Mouse (Mus musculus) heart, embryonic 10.5 days (tissue): ENCODE data around the gene Myo5a. TPM values are rescaled to one million over a fixed set of nuclear protein-coding genes. Genes with fewer than 3 reads are reported as not detected.

ENCODE experiments used
- DNase-seq: peaks from one replicate; pipeline ENCODE4 v3.0.0-alpha.2; 2017; ENCODE audit warnings: low spot score
- H3K27ac ChIP-seq: fragments of 300-500 bp; sonication (generic); 2 replicates; pipeline ENCODE4 v1.5.1; 2016; ENCODE audit warnings: mild to moderate bottlenecking
- H3K27me3 ChIP-seq: fragments of 300-500 bp; sonication (generic); 2 replicates; pipeline ENCODE4 v1.6.1; 2016; ENCODE audit warnings: mild to moderate bottlenecking; ENCODE audit not compliant: poor library complexity, insufficient read depth, severe bottlenecking
- H3K36me3 ChIP-seq: fragments of 300-500 bp; sonication (generic); 2 replicates; pipeline ENCODE4 v1.6.1; 2016; ENCODE audit warnings: mild to moderate bottlenecking, moderate library complexity
- H3K4me1 ChIP-seq: fragments of 300-500 bp; sonication (generic); 2 replicates; pipeline ENCODE4 v1.6.1; 2016; ENCODE audit warnings: mild to moderate bottlenecking
- H3K4me3 ChIP-seq: fragments of 300-500 bp; sonication (generic); 2 replicates; pipeline ENCODE4 v1.5.1; 2016; ENCODE audit warnings: mild to moderate bottlenecking, moderate library complexity
- H3K9me3 ChIP-seq: fragments of 300-500 bp; sonication (generic); 2 replicates; pipeline ENCODE4 v1.6.1; 2016; ENCODE audit warnings: mild to moderate bottlenecking, moderate library complexity
- WGBS: fragments of 180-500 bp; shearing (Covaris S2); methylation state at CpG from one replicate; pipeline ENCODE4 v1.1.7; 2016; 5-methylcytosine and 5-hydroxymethylcytosine counted together
- polyA plus RNA-seq: library from polyadenylated mRNA; unstranded; fragments of >200 nt; fragmentation: Nextera tagmentation; extraction: Ambion mirVana; gene quantifications from 2 replicates; pipeline ENCODE4 v1.2.1, GENCODE M21; 2016

The Myo5a gene
- 13.6 and 15.4 TPM in 2 replicates for polyA plus RNA-seq

DNA sequence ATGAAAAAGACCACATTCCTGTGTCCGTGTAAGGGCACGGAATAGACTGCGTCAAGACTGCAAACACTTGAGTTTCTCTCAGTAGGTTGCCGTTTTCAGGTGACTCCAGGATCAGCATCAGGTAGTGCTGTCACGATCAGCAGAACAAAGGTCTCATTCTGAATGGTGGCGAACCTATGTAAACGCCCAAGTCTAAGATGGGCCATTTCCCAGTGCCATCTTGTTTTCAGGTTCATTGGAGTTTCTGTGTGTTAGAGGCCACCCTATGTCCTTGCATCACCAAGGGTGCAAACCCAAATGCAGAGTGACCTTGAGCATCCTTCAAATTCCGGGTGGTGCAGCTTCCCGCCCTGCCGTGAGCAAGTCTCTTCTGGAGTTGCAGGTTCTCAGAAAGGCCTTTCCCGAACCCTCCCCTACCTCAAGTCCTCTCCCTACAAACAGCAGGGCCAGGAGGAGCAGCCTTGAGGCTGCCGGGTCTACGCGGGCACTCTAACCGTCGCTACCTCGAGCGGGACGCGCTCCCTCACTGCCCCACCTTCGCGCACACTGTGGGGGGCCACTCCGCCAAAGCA is at the start of gene Myo5a:
Gene Myo5a (plus strand): TSS at position 559 of the 572 bp plus-strand sequence.
- 21% methylated on average over 23 of the region's 23 CpGs for WGBS
- Histone ChIP-seq H3K4me3 (peak within 1 kb of the TSS; percentile 88), H3K27ac (peak within 1 kb of the TSS; percentile 96), H3K36me3 (no peaks in the 10 kb centered on the region), H3K27me3 (no peaks in the 10 kb centered on the region), H3K9me3 (no peaks in the 10 kb centered on the region), H3K4me1 (peaks cover 7% of the 10 kb centered on the region)
- DNase-seq, result no peak

DNA sequence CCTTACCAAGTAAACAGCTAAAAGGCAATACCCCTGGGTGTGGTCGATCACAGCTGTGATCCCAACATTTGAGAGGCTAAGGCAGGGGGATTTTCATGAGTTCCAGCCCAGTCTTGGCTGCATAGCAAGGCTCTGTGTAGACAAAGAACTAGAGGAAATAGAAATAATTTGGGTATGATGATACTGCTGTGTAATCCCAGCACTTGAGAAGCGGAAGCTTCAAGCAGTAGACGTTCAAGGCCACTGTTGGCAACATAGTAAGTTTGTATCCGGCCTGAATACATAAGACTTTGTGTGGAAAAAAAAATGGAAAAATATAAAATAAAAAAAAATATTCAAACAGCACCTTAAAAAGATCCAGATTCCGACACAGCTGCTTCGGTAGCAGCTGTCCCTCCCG is 48.3 kb upstream of the Myo5a start:
- H3K4me3 ChIP-seq, result no peak overlapping the region
- 89% methylated on average over 7 of the region's 7 CpGs for WGBS
- peaks cover 7% of the 10 kb centered on the region for H3K4me1 ChIP-seq
- no peak overlapping the region for H3K27ac ChIP-seq
- no peaks in the 10 kb centered on the region for H3K27me3 ChIP-seq
- DNase-seq, result no peak
- no peaks in the 10 kb centered on the region for H3K9me3 ChIP-seq
- peaks cover 18% of the 10 kb centered on the region; the same call in 1 of the 2 replicates for H3K36me3 ChIP-seq

- WGBS, result 73% methylated on average over 5 of the region's 5 CpGs
- Histone ChIP-seq H3K36me3 (peaks cover 18% of the 10 kb centered on the region; the same call in 1 of the 2 replicates), H3K27ac (no peak overlapping the region), H3K27me3 (no peaks in the 10 kb centered on the region), H3K4me3 (no peak overlapping the region), H3K4me1 (peaks cover 7% of the 10 kb centered on the region), H3K9me3 (no peaks in the 10 kb centered on the region)
- no peak for DNase-seq
Measured at GRCm38 (mm10) chr9:75023150-75023894, 47.5 kb upstream of the Myo5a start.

GRCm38 (mm10) chr9:75024089-75024488 is 46.7 kb upstream of the Myo5a start:
- no peak for DNase-seq
- Histone ChIP-seq H3K4me3 (no peak overlapping the region), H3K4me1 (peaks cover 7% of the 10 kb centered on the region), H3K9me3 (no peaks in the 10 kb centered on the region), H3K36me3 (peaks cover 18% of the 10 kb centered on the region; the same call in 1 of the 2 replicates), H3K27ac (no peak overlapping the region), H3K27me3 (no peaks in the 10 kb centered on the region)
- 17% methylated on average over 7 of the region's 7 CpGs for WGBS

DNA sequence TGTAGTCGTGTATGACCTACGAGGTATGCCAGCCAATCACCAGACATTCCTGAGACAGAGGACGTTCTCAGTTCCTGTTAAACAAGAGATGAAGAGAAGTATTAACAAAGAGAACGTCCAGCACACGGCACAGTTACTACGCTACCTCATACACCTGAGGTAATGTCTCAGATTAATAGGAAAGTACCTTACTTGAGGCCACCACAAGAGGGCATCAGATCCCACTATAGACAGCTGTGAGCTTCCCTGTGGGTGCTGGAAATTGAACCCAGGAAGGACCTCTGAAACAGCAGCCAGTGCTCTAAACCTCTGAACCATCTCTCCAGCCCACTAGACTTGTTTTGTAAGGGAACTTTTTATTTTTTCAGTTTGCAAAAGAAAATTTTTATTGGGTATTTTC is 45.1 kb upstream of the Myo5a start:
- peaks cover 7% of the 10 kb centered on the region for H3K4me1 ChIP-seq
- no peak overlapping the region for H3K27ac ChIP-seq
- H3K27me3 ChIP-seq, result no peaks in the 10 kb centered on the region
- DNase-seq, result no peak
- H3K36me3 ChIP-seq, result peaks cover 10% of the 10 kb centered on the region; the same call in 1 of the 2 replicates
- H3K9me3 ChIP-seq, result no peaks in the 10 kb centered on the region
- WGBS, result 67% methylated on average over 6 of the region's 6 CpGs
- no peak overlapping the region for H3K4me3 ChIP-seq

GRCm38 (mm10) chr9:75032408-75032807 is 38.4 kb upstream of the Myo5a start:
- Histone ChIP-seq H3K36me3 (0 out of 2 replicates have a peak, but pooled peaks cover 3% of the 10 kb centered on the region), H3K4me3 (no peak overlapping the region), H3K9me3 (no peaks in the 10 kb centered on the region), H3K4me1 (0 out of 2 replicates have a peak, but pooled peaks cover 4% of the 10 kb centered on the region), H3K27ac (no peak overlapping the region), H3K27me3 (no peaks in the 10 kb centered on the region)
- 79% methylated on average over 1 of the region's 1 CpGs for WGBS
- no peak for DNase-seq

- no peak for DNase-seq
- no peak overlapping the region for H3K4me3 ChIP-seq
- WGBS, result 58% methylated on average over 7 of the region's 7 CpGs
- H3K27me3 ChIP-seq, result no peaks in the 10 kb centered on the region
- no peaks in the 10 kb centered on the region for H3K9me3 ChIP-seq
- H3K4me1 ChIP-seq, result 0 out of 2 replicates have a peak, but pooled peaks cover 6% of the 10 kb centered on the region
- 0 out of 2 replicates have a peak, but pooled peaks cover 3% of the 10 kb centered on the region for H3K36me3 ChIP-seq
- H3K27ac ChIP-seq, result no peak overlapping the region
Measured at GRCm38 (mm10) chr9:75033141-75033540, 37.7 kb upstream of the Myo5a start.

DNA sequence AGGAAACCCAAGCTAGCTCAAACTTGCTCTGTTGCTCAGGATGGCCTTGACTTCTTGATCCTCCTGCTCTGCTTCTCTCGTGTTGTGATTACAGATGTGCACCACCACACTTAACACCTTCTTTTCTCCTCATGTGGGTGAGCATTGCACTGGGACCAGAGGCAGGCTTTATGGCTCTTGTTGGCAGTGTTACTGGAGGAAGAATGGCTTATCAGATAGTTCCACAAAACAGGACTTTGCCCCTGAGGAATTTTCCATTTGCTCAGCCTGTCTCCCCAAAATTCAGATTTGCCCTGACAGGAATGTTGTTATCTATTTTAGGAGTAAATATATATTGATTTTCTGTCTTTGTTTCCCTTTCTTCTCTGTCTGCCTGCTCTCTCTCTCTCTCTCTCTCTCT is 36.1 kb upstream of the Myo5a start:
- peaks cover 13% of the 10 kb centered on the region; the same call in 1 of the 2 replicates for H3K4me1 ChIP-seq
- WGBS, result 27% methylated on average over 1 of the region's 1 CpGs

GRCm38 (mm10) chr9:75035944-75036343 is 34.9 kb upstream of the Myo5a start:
- Histone ChIP-seq H3K4me3 (no peak overlapping the region), H3K4me1 (peaks cover 13% of the 10 kb centered on the region; the same call in 1 of the 2 replicates), H3K27me3 (no peaks in the 10 kb centered on the region), H3K9me3 (no peaks in the 10 kb centered on the region), H3K27ac (no peak overlapping the region), H3K36me3 (no peaks in the 10 kb centered on the region)
- no peak for DNase-seq
- 71% methylated on average over 4 of the region's 4 CpGs for WGBS

More for the DNA sequence above, 36.1 kb upstream of the Myo5a start:
- 0 out of 2 replicates have a peak overlapping the region, but pooled peaks have one; percentile 16 for H3K27ac ChIP-seq
- no peaks in the 10 kb centered on the region for H3K36me3 ChIP-seq
- DNase-seq, result no peak
- H3K27me3 ChIP-seq, result no peaks in the 10 kb centered on the region
- no peaks in the 10 kb centered on the region for H3K9me3 ChIP-seq
- no peak overlapping the region for H3K4me3 ChIP-seq

DNA sequence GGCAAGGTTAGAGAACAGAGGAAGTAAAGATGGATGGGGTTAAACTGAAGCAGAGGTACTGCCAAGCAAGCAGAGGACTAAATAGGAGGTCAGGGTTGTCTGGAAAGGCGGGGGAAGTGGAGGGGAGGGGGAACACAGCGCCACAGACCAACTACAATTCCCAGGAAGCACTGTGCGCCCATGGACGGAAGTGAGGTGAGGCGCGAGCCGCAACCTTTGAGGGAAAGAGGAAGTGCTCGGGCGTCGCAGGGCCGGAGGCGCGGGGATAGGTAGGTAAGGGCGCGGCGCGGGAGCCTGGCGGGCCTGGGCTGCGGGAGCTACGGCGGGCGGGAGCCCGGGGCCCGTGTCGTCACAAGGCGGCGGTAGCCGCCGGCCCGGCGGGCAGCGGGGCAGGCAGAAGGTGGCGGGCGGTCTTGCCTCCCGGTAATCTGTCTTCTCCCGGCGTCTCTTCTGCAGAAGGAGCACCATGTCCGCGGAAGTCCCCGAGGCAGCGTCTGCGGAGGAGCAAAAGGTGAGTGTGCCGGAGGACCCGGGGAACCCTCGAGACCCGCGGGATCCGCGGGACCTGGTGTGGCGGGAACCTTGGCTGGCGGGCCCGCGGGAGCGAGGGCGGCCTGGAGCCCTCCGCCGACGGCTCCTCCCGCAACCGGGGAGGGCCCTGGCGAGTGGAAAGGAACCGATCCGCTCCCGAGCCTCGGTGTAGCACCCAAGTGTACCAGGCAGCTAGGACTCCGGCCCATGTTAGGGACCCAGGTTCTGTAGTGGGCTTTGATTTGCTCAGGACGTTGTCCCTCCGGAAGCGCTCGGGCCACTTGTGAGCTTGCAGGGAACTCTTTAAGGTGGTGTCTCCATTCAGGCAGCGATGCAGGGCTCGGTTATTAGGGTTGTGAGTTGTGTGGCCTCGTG is 33.1 kb upstream of the Myo5a start, which contains the start of gene Arpp19:
Gene Arpp19 (plus strand): TSS at position 164 of the 906 bp plus-strand sequence.
- H3K27me3 ChIP-seq, result no peaks in the 10 kb centered on the region
- H3K4me3 ChIP-seq, result peak within 1 kb of the TSS; percentile 98
- H3K4me1 ChIP-seq, result peaks cover 13% of the 10 kb centered on the region; the same call in 1 of the 2 replicates
- under 1% methylated on average over 67 of the region's 73 CpGs for WGBS
- peak; percentile 94 for DNase-seq
- peak within 1 kb of the TSS; percentile 96 for H3K27ac ChIP-seq
- H3K9me3 ChIP-seq, result no peaks in the 10 kb centered on the region
- 0 out of 2 replicates have a peak, but pooled peaks cover under 1% of the 10 kb centered on the region for H3K36me3 ChIP-seq

GRCm38 (mm10) chr9:75038357-75038688 is 32.5 kb upstream of the Myo5a start:
- Histone ChIP-seq H3K36me3 (peaks cover 5% of the 10 kb centered on the region; the same call in 1 of the 2 replicates), H3K27ac (peak overlapping the region; percentile 96), H3K9me3 (no peaks in the 10 kb centered on the region), H3K4me3 (peak overlapping the region; percentile 98), H3K27me3 (no peaks in the 10 kb centered on the region), H3K4me1 (peaks cover 13% of the 10 kb centered on the region; the same call in 1 of the 2 replicates)
- WGBS, result 2% methylated on average over 10 of the region's 10 CpGs
- no peak for DNase-seq

- H3K9me3 ChIP-seq, result no peaks in the 10 kb centered on the region
- H3K4me3 ChIP-seq, result no peak overlapping the region
- no peak overlapping the region for H3K27ac ChIP-seq
- DNase-seq, result no peak
- H3K36me3 ChIP-seq, result peaks cover 13% of the 10 kb centered on the region
- H3K27me3 ChIP-seq, result no peaks in the 10 kb centered on the region
- peaks cover 13% of the 10 kb centered on the region; the same call in 1 of the 2 replicates for H3K4me1 ChIP-seq
- 93% methylated on average over 2 of the region's 2 CpGs for WGBS
Measured at GRCm38 (mm10) chr9:75040566-75040965, 30.2 kb upstream of the Myo5a start.
